Mouse (Mus musculus) liver (tissue): ENCODE measurements at regions not wholly inside any gene's neighbourhood (a gene's known extent, or its start where the extent isn't known, plus 50 kb on each side); places are given as distances from the start of the nearest gene placed in this dataset.

Experiments used
- DNase-seq: peaks from one replicate; pipeline ENCODE4 v3.0.0-alpha.2; 2020; ENCODE audit warnings: mixed read lengths

DNA sequence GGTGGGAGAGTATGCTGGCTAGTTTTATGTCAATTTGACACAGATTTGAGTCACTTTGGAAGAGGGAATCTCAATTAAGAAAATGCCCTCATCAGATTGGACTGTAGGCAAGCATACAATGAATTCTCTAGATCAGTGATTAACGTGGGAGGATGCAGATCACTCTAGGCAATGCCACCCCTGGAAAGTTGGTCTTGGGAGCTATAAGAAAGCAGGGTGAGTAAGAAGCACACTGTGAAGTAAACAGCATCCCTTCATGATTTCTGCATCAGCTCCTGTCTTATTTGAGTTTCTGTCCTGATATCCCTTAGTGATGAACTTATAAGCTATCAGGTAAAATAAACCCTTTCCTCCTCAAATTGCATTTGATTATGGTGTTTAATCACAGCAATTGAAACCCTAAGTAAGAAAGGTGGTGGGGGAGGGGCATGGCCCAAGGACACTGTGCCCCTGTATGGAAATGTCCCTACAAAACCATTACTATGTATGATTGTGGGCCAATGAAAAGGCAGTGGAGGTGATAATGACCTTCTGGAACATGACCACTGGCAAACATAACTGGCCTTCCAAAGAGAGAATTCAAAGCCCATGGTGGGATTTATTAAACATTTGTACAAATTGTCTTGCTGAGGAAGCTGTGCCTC is 640.3 kb upstream of the Vstm2b start:
- DNase-seq = no peak

DNA sequence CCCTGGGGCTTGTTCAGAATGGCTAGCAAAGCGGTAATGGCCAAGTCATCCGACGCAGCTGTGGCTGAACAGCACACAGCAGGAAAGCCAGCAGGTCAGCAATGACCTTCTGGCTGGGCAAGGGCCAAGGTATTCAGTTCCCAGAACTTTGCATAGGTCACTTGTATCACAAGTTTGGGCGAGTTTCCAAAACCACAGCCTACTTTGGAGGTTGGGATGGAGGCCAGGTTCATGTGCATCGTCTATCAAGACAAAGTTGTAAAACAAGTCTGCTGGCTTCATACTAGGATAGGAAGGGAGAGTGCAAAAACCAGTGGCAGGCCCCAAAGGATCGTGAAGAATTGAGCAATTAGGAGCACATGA is 639.8 kb upstream of the Vstm2b start:
- peak; percentile 3 for DNase-seq

DNA sequence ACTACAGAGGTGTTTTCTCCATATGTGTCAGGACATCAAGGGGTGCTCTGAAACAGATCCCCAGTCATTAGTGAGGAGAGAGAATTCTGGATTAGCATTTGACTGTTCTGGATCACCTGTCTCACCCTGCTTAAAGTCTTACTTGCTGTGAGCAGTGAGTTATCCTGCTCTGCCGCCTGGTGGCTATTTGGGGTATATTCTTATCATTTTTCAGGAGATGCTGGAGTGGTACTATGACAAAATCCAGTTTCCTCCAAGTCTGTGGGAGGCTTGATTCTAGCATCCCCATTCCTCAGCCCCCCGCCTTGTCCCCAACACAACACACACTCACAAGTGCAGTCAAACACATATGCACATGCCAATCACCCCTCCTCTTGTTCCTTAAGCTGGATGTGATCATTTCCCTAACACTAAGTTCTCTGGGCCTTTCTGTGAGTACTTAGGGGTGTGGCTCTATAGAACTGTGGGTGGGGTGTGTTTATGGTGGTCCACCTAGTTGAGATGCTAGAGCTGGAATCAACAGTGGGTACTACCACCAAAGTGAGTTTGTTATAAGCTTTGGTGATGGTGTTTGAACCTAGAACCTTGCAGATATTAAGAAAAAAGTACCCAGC is 624.6 kb upstream of the Vstm2b start:
- peak; percentile 10 for DNase-seq

DNA sequence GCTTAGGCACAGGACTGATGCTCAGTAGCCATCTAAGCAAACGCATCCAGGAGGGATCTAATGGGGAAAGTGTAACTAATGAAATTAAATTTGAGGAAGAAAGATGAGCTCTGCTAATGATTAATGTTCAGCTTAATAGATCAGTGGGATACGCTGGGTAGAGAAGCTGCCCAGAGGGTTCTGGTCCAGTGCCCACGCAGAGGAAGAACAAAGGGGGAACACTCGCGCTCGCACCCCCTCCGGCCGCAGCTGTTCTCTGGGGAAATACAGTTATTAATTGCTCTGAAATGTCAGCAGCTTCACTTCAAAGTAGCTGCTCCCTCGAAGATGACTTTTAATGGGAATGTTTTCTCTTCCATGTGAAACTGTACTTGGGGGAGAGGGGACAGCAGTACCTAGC is 623.0 kb upstream of the Vstm2b start:
- DNase-seq = no peak

DNA sequence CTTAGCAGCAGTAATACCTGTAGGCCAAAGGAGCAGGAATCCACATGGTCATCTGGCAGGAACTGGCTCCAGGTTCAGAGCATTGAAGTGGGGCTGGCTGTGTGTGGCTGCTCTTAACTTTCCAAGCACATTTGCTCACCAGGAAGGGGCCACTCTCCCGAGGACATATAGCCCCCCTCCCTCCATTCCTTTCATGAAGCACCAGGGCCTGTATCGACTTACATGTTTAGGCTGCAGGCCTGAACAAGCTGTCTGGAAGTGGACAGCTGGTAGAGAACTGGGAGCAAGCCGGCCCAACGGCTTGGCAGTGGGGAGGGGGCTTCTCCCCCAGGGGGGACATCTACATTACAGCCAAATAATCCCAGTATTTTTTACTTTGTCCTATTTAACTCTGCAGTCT is 622.5 kb upstream of the Vstm2b start:
- DNase-seq = no peak

DNA sequence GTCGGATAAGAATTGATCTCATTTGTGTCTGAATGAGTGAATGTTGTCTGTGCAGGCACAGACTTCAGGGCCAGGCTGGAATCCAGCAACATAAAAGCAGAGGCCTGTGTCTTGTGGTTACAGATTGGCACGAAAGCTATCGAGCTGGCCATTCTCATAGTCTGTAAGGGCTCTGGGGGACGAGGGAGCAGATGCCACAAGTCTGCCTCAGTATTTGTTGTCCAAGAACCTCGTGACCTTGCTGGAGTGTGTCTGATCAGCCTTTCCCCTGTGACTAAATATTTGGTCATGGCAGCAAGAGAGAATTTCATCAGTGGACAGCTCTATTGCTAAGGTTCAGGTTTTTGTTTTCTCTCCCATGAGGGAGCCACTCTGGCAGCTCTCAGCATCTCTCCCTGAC is 622.0 kb upstream of the Vstm2b start:
- DNase-seq = no peak

DNA sequence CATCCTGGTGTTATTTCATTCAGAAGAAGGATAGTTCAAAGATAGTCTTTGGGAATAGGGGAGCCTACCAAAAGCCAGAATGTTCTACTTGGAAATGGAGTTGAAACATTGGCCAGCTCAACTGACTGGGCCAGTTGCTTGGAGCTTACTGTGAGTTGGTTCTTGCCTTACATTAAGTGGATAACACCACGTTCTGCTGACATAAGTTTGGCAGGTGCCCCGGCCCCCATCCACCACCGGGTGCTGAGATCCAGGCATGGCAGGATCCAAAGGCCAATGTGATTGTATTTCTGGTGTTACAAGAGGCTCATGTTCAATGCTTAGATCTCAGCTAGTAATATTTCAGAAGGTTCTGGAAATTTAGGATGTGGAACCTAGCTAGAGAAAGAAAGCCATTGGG is 608.0 kb upstream of the Vstm2b start:
- no peak for DNase-seq

DNA sequence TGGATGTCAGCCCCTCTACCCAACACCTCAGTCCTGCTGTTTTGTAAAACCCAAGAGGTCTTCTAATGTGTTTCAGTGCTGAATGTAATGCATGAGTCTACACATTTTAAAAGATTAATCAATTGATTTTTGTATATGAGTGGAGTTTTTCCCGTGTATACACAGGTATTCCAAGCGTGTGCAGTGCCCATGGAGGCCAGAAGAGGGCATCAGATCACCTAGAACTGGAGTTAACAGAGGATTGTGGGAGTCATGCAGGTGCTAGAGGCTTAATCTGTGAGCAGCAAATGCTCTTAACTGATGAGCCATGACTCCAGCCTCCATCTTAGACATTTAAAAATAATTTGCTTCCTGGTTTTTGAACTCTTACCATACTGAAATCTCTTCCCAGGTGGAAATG is 587.6 kb upstream of the Vstm2b start:
- no peak for DNase-seq

DNA sequence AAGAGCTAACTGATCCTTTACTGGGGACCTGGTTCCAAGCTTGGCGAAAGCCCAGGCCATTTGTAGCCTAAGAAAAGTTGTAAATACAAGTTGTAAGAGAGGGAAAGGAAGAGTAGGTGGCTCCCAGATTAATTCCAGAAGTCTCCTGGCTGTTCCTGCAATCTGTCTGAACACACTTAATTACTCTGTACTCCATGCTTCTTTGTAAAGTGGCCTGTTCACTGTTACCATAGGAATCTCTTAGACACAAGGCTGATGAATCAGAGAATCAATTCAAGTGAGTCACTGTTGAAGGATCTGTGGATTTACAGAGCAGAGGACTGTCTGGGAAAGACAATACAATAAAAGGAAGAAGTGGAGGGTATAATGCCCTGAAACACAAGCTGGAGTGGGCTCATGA is 577.0 kb upstream of the Vstm2b start:
- no peak for DNase-seq

DNA sequence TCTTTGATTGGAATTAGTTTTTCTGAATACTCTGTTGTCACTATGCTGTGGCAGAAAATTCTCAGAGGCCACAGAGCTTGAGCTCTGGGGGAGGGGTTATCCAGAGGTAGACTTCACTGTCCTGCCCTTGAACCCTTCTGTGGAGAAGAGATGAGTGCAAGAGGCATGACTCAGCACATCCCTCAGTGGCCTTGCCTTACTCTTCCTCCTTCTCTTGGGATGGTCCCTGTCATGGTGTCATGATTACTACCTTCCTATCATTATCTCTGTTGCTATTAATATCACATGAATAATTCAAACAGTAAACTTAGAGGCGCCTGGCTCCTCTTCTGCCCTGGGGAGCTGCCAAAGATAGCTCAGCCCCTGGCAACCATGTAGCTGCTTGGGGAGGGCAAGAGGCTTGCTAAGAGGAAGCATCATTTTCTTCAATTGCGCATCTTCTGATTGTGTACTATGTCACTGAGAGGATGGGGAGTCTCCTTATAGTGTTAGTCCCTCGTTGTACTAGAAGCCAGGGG is 572.9 kb upstream of the Vstm2b start:
- no peak for DNase-seq

DNA sequence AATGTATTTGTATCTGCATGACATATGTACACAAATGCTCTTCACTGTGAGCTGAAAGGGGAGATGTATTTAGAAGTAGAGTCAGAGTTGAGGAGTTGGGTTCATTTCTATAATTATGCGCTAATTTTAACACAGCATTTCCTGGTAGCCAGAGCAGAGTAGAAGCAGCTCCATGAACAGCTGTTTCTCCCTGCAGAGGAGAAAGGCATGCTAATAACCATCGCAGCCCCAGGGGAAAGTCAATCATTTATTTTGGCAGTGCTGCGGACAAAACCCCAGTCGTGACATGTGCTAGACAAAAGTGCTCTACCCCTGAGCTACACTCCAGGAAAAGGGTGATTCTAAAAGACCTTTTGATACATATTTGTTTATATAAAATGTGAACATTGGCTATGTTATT is 565.7 kb upstream of the Vstm2b start:
- DNase-seq = no peak

DNA sequence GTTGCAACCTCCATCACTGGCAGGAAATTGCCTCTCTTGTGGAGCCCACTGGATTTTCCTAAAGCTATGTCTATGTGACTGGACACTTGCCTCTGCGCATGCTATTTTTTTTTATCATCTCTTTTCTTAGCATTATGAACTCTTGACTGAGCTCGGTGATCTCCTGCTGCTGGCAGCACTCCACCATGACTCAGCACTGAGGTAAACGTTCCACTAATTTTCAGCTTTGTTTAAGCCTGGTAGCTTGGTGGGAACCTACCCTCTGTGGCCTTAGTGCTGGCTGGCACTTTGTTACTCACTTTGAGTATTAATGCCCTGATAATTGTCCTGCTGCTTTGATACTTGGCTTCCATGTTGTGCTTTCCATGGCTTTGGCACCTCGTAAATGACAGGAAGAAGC is 545.8 kb upstream of the Vstm2b start:
- DNase-seq = no peak

DNA sequence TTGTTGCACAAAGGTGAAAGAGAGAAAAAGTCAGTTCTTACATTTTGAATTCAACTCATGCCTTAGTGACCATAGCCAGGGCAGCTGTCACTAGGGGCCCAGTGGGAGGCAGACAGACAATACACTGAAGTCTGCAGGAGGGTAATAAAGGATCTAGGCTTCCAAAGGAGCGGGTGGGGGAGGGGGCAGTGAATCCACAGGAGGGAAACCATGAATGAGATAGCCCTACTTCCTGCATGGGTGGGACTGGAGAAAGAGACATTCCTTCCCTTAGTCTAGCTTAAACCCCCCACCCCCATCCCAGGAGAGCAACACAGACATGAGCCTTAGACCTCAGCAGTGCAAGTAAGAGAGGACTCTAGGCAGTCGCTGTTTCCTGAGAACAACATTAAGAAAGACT is 535.4 kb upstream of the Vstm2b start:
- no peak for DNase-seq

DNA sequence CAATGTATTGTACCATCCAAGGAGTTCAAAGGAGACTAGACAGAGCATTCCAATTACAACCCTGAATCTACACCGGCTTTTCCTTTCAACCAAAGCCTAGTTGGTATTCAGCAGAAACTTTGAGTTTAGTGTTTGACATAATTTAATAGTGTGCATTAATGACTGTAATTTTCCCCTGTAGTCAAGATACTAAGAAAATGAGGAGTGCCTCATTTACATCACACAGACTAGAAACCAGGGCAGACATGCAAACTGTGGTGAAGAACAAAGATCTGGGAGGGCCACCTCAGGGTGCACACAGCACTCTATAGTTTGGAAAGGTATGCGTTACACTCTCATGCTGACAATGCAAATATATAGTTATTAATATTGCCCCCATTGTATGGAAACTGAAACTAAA is 525.4 kb upstream of the Vstm2b start:
- no peak for DNase-seq

DNA sequence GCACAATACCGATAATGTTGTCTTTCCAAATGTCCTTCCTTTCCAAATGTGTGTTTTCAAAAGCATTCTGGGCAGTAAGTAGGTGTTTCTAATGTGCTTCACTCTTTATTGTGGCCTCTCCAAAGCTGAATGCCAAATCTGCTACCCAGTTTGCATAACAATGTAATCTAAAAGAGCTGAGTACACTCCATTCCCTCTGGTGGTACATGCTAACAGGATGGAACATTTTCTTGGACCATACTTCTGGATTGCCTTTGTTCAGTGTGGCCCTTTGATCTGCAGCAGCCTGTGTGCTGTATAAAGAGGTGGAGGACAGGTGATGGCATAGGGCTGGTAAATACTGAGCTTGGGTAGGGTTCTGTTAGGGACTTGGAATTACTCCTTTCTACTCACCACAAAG is 520.3 kb upstream of the Vstm2b start:
- DNase-seq = no peak

DNA sequence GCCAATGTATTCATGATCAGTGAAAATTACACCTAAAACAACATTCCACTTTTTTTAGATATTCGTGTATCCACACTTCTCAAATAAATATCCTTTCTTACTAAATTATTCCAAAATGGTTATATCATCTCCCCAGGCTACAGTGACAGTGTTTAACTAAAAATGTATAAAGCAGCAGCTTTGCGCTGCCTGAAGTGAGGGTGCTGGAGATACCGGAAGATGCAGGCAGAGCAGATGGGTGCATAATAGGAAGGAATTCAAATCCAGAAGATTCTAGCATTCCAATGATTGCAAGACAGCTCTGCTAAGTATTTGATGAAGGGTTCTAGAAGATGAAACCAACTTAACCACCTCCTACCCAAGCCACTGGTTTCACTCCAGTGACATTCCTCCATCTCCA is 516.9 kb upstream of the Vstm2b start:
- DNase-seq = no peak

DNA sequence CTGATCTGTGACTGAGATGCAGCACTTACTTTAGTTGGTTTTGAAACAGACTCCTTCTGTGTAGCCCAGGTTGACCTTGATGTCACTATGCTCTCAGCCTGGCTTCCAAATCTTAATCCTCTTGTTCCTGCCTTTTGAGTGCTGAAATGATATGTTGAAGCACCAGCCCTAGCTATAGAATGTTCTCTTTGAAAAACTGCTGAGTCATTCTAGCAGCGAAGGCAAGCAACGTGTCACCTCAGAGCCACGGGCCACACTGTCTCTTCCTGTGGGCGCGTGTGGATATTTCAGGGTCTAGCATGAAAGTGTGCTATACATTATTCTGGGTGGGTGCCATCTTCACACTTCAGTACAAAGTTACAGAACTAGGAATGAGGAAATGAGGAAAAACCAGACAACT is 510.0 kb upstream of the Vstm2b start:
- DNase-seq = no peak

DNA sequence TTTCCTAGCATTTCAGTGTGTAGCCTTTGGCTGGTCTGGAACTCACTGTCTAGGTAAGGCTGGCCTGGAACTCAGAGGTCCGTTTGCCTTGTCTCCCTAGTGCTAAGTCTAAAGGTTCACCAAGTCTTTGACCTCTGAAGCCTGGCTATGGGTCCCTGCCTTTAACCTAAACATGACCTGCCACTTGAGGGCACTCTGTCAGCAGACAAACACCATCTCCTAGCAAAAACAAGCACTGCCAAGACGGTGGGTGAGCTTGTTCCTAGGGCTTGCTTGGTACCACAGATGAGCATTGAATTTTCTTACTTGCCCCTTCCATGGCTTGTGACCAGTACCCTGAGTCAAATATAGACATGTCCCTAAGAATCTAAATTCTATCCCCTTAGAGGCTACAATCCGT is 508.3 kb upstream of the Vstm2b start:
- no peak for DNase-seq

DNA sequence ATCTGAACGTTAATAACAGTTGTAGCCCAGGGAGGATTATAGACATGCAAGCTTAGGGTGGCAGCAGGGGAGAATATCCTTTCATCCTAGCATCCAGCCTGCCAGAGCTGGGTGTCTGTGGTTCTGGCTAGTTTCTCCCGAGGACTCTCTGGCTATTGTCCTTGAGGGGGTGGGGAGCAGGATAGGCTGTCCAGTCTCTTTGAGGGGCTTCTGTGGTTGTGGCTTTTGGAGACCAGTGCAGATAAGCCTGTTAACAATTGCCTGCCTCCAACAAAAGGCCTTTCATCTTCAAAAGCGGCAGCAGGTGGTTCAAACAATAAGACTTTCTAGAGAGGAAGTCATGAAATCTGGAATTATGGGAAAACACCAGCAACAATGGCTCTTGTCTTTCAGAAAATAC is 507.2 kb upstream of the Vstm2b start:
- DNase-seq = no peak

DNA sequence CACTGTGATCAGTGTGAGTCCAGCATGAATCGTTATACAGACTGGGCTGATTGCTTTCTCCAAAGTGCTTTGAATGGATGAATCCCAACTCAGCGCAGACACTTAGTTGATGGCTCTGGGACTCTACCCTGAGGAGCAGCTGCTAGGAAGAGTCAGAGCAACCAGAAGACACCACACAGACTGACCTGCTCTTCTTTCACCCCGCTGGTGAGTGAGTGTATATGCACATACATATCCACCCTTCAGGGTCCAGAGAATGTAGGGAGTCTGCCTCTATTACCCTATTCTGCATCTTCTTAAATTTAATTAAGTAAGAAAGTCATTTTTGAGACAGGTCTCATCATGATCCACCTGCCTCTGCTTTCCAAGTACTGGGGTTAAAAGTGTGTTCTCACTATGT is 506.5 kb upstream of the Vstm2b start:
- DNase-seq = no peak

DNA sequence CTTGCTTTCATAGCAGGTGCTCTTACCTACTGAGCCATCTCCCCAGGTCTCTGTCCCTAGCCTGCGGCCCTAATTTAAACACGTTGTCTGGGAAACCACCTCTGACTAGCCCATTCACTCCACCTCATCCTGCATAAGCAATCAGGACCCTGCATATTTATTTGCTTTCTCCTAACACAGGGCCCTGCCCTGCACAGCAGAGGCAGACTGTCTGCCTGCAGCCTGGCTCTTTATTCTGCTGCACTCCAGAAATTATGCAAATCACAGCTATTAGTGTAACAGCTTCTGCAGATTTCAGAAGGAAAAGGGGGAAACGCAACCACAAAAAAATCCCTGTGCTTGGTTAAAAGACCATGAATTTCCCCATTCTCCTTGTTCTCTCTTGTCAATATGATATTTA is 505.9 kb upstream of the Vstm2b start:
- no peak for DNase-seq

DNA sequence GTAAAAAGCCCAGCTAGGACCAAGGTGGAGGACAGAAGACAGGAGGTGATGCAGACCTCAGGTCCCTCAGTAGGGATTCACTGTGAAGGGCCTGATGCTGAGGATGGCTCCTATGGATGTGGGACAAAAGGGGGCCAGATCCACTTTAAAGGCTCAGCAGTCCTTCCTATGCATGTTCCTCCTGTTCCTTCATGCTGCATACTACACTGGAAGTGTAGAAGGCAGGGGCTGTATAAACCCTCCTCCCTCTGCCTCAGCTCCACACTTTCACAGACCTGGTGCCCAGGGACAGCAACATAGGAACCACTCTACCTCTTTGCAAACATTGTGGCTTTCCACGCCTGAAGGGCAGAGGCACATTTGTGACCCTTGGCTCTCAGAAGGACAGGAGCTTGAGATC is 505.4 kb upstream of the Vstm2b start:
- no peak for DNase-seq

DNA sequence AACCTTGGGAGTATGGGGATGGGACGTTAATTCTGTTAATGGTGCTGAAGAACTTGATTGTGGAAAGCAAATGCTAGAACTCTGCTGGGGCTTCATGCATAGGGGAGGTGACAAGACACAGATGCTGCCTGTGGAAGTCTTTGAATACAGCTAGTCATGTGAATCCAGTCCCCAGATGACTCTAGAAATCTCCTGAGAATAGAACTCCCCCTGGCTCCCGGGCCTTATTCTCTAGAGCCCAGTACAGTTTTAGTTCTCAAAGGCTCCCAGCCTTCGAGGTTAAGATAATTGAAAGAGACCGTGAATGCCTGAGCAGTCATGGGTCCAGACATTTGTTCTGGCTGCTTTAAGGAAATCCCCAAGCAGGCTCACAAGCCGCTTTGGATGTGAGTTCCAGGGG is 499.9 kb upstream of the Vstm2b start:
- no peak for DNase-seq

DNA sequence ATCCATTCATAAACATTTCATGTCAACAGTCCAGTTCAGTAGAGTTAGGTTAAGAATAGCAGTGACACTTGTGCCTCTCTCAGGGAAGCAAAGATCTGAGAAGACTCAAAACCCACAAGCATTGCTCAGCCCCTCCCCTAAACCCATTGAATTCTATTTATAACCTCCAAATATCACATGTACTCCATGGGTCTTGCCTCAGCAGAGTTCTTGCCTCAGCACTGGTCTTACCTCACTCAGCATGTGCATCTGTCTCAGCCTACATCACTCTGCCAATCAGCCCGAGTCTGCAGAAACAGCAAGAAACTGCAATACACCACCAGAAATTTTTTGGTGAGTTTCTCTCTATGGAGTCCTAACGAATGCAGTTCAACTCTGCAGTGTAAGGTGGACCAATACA is 478.8 kb upstream of the Vstm2b start:
- DNase-seq = no peak

DNA sequence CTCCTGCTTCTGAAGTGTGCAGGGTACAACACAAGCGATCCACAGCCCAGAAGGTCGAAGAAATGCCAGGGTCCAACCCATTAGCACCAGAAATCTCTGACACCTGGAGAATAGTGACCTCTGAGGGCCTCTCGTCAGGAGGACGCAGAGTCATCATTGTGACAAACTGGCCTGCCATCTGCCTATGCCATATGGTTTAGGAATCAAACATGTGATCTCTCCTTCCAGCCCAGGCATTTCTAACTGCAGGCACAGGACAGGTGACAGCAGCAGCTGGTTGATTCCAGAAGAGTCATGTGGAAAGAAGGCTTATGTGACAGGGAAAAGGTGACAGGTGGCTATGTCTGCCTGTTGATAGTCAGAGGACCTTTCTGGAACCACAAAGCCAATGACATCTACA is 476.0 kb upstream of the Vstm2b start:
- no peak for DNase-seq
